Mouse (Mus musculus) naive thymus-derived CD4-positive, alpha-beta T cell, adult 2 months (primary cell): Measurements from ENCODE around the gene Ssxb3.
"Not testable (repeated sequence)": the region's sequence is repeated elsewhere in the genome, so short reads cannot be mapped to it uniquely, and the experiment has no call there.

ENCODE experiments used
- DNase-seq: peaks from one replicate; pipeline ENCODE4 v3.0.0-alpha.2; 2011; ENCODE audit warnings: low read depth

Ssxb3 gene

DNA sequence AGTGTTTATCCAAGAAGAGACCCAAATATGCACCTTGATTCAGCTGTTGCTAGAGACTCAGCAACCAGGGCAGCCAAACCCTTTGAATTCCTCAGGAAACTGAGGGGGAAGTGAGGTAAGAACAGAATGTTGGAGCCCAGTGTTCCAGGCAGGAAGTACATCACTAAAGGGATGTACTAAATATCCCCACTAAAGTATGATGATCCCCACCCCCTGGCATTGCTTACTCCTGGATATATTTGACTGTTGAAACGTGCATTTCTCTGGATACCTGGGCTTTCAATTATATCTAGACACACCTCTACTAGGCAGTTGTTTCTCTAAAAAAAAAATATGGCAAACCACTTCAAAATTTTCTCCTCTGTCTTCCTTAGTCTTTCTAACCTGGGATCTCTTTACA, at the start of gene Ssxb3:
Gene Ssxb3 (minus strand): TSS at position 101 of the 400 bp plus-strand sequence.
- not testable (repeated sequence) for DNase-seq

DNA sequence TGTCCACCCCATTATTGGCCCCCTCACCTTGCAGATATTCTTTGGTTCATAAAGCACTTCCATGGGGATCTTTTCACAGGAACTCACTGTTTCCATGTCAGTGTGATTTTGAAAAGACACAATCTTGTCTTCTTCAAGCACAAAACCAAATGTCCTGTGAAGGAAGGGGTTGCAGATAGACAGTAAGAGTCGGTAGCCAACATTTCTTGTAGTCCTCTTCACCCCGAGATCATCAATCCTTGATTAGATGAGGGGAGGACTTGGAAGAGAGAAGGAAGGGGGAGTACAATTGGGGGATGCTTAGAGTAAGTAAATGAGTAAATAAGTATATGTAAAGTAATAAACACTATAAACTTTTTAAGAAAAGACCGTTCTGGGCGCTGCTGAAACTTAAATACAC, 43.5 kb downstream of the Ssxb3 start, which contains the start of gene Ssxb6:
Gene Ssxb6 (minus strand): TSS at position 101 of the 400 bp plus-strand sequence.
- DNase-seq = not testable (repeated sequence)
